Mouse (Mus musculus) gastrocnemius, postnatal 25 days (tissue): Measurements from ENCODE around the gene Spin2d. TPM values are rescaled to one million over a fixed set of nuclear protein-coding genes. Genes with fewer than 3 reads are reported as not detected.
"Not testable (repeated sequence)": the region's sequence is repeated elsewhere in the genome, so short reads cannot be mapped to it uniquely, and the experiment has no call there.

ENCODE experiments used
- DNase-seq: peaks from one replicate; pipeline ENCODE4 v3.0.0; 2022
- long read RNA-seq, 2 experiments: library from polyadenylated mRNA; stranded (forward); transcript quantifications; one replicate each; pipeline ENCODE4 v2.0.0; 2021
- total RNA-seq, 2 experiments: library from RNA; stranded (reverse); gene quantifications; 1 replicate in 1 of 2; 2 replicates in 1 of 2; pipeline ENCODE4 v1.2.3; 2021

Gene Spin2d
- not detected for total RNA-seq
- long read RNA-seq, experiment 1 = 0 reads
- long read RNA-seq, experiment 2 = 0 reads

DNA sequence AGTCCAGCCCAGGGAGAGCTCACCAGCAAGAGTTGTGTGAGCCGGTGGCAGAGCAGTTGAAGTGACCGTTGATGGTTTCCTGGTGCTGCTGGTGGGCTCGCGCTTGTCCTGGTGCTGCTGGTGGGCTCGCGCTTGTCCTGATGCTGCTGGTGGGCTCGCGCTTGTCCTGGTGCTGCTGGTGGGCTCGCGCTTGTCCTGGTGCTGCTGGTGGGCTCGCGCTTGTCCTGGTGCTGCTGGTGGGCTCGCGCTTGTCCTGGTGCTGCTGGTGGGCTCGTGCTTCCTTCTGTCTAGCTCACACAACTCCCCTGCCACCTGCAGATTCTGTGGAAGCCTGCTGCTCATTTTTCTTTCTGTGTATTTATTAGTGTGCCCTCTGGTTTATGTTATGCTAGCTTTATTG is at the start of gene Spin2d:
Spin2d (minus strand) TSS at position 101 of the 400 bp plus-strand sequence.
- not testable (repeated sequence) for DNase-seq

DNA sequence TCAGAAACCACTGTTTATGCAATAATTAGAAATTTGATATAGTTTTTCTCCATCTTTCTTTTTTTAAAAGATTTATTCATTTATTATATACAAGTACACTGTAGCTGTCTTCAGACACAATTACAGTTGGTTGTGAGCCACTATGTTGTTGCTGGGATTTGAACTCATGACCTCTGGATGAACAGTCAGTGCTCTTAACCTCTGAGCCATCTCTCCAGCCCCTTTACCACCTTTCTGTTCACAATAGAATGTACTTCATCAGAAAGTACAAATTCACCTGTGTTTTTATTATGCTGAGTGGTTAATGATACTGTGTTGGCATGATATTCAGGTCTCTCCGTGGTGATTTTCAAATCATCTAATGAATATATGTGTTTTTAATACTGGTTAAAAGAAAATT is 48.6 kb upstream of the Spin2d start:
- no peak for DNase-seq

DNA sequence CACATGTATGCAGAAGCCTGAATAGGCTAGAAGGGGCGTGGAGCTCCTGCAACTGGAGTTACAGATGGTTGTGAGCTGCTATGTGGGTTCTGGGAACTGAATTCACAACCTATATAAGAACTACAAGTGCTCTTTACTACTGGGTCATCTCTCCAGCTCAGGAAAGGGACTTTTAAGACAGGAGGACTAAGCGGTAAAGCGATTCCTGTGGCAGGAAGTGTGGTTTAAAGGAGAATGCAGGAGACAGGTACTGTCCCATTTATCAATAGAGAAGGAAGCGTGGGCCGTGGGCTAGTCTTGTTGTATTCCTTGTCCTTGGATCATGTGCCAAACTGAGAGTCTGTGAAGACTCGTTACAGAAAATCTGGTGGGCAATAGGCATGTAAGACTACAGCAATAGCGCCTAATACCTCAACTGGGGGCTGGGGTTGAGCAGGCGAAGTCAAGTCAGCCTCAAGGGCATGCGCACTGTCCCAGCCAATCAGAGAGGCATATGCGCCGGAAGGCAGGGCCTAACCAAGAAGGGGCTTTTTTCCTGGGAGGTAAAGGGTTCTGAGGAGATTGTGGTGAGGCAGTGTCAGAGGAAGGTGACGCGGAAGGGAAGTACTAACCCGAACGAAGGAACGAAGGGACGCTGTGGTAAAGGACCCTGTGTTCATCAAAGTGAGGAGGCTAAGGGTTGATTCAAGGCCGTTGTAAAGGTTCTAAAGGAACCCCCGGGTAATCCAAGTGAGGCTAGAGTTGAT is 37.2 kb upstream of the Spin2d start, which contains the start of gene Xlr4b:
Xlr4b (plus strand) TSS at position 515 of the 746 bp plus-strand sequence.
- DNase-seq = not testable (repeated sequence)

DNA sequence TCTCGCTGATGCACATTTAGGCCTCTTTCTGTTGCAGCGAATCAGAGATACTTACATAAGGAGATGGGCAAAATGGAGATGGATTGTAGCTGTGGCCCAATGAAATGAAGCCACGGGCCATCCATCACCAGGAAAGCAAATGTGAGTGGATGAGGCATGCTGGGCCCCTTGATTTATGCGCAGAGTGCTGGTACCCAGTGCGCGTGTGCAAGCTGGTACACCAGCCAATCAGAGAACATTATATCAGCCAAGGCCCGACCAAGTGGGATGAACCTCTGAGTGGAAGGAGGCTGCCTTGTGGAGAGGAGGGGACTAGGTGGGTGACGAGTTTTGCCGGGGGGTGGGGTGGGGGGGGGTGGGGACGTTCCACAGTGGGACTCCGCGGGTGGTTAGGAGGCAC is 15.1 kb upstream of the Spin2d start, which contains the start of gene Xlr3b:
Xlr3b (plus strand) TSS at position 274 of the 400 bp plus-strand sequence.
- not testable (repeated sequence) for DNase-seq

DNA sequence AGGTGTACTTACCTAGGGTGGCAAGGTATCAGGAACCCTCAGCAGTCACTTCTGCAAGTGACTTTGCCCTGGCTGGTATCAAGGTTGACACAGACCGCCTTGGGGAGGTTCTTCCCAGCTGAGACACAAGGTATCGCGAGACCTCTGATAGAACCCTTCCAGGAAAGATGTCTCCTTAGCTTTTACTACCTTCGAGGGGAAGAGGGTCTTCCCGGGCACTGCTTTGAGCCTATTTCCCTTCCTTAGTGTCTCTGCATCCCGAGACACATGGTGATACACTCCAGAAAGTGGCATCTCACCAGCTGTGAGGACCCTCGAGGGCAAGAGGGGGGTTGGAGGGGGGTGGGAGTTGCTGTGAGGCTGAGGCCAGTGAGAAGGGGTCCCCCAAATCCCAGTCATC is 27.4 kb downstream of the Spin2d start, which contains the start of gene DXBay18:
DXBay18 (minus strand) TSS at position 101 of the 400 bp plus-strand sequence.
- not testable (repeated sequence) for DNase-seq

DNA sequence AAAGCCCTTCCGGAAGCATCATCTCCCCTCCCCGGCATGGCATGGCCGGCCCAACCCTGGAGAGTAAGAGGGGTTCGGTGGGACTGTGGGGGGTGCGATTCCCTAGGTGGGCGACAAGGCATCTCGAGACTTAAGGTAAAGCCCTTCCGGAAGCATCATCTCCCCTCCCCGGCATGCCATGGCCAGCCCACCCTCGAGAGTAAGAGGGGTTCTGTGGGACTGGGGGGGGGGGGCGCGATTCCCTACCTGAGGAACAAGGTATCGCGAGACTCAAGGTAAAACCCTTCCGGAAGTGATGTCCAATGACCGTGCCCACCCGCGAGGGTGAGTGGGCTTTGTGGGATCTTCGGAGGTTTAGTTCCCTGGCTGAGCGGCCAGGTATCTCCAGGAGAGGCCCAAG is 28.3 kb downstream of the Spin2d start, which contains the start of gene Xlr5b:
Xlr5b (plus strand) TSS at position 301 of the 400 bp plus-strand sequence.
- DNase-seq = not testable (repeated sequence)

DNA sequence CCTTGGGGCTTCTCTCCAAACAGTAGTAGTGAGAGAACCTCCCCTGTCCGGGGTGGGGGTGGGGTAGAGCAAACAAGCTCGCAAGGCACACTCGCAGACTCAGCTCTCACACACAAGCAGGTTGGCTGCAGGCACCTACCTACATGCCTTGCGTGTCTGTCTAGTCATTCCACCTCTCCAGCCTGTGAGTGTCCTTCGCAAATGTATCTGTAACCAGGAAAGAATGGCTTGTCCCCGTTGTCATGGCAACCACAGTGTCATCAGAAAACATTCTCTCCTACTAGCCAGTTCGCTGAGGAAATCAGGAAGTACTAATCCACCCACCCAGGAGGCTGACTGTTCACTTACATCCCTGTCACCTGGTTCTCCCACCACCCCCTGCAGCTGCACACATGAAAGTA is 33.6 kb downstream of the Spin2d start:
- not testable (repeated sequence) for DNase-seq

Other genes with a start within 250 kb of the Spin2d start
- 1 to 10 TPM; 2.1 to 4.4 TPM for gene Zfp185, start 189.7 kb downstream of the Spin2d start, total RNA-seq
- gene Pnma5, start 139.9 kb downstream of the Spin2d start, total RNA-seq = not detected
- not detected for gene Pnma3, start 112.2 kb downstream of the Spin2d start, total RNA-seq
- under 1 TPM in 1 of 2 experiments, not detected in 1; 0.56 TPM for gene Xlr4a, start 94.5 kb downstream of the Spin2d start, total RNA-seq
- 1 to 10 TPM in 1 of 2 experiments, under 1 TPM in 1; 0.91 to 3.8 TPM for gene Xlr3a, start 79.9 kb downstream of the Spin2d start, total RNA-seq
- not detected for gene Gm14685, start 59.9 kb downstream of the Spin2d start, total RNA-seq
- gene Xlr5b, start 28.2 kb downstream of the Spin2d start, total RNA-seq = not detected
- not detected for gene DXBay18, start 27.5 kb downstream of the Spin2d start, total RNA-seq
- 1 to 10 TPM in 1 of 2 experiments, under 1 TPM in 1; 0.51 to 2.7 TPM for gene Xlr3b, start 15.2 kb upstream of the Spin2d start, total RNA-seq
- gene Xlr4b, start 37.3 kb upstream of the Spin2d start, total RNA-seq = not detected
- 1 to 10 TPM; 6.3 to 7.7 TPM for gene F8a, start 51.3 kb upstream of the Spin2d start, total RNA-seq
- not detected for gene Xlr4c, start 66.1 kb upstream of the Spin2d start, total RNA-seq
- under 1 TPM in 1 of 2 experiments, not detected in 1; 0.24 TPM for gene Xlr3c, start 88.4 kb upstream of the Spin2d start, total RNA-seq
- gene Xlr5a, start 116.0 kb upstream of the Spin2d start, total RNA-seq = not detected
- not detected for gene Xlr5c, start 116.0 kb upstream of the Spin2d start, total RNA-seq
- not detected for gene Gm45015, start 159.9 kb upstream of the Spin2d start, total RNA-seq
- gene Zfp275, start 165.6 kb upstream of the Spin2d start, total RNA-seq = 1 to 10 TPM; 4.4 to 5.9 TPM
- gene Gm18336, start 221.7 kb upstream of the Spin2d start, total RNA-seq = not detected
- gene Zfp92, start 234.1 kb upstream of the Spin2d start, total RNA-seq = under 1 TPM in 1 of 2 experiments, not detected in 1; 0.05 TPM